Mouse (Mus musculus): Measurements from ENCODE around the gene Med10. TPM values are rescaled to one million over a fixed set of nuclear protein-coding genes. Genes with fewer than 3 reads are reported as not detected.

The Med10 gene
- polyA plus RNA-seq, 1 experiment from 2014 or later, result 55.1 TPM

DNA sequence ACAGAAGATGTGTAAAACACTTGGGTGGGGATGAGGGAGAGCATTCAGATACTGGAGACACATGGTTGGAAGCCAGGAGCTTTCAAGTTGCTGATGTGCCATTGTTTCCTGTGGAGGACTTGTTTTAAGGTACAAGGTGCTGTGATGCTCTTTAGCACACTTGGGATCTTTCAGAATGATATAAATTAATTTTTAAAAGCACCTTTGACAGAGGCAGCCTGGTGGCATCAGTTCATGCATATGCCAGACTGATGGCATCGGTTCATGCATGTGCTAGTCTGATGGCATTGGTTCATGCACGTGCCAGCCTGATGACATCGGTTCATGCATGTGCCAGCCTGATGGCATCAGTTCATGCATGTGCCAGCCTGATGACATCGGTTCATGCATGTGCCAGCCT, 60.1 kb downstream of the Med10 start:
- Histone ChIP-seq H3K79me2 (ENCODE audit: inconsistent target) (no peaks in the 10 kb centered on the region), H3K36me3 (ENCODE audit: inconsistent target) (no peaks in the 10 kb centered on the region), H3K4me3 (ENCODE audit: inconsistent target) (no peak overlapping the region), H3K27ac (no peak overlapping the region)
- whole genome bisulfite sequencing (ENCODE audit: missing documents), result 98% methylated on average over 4 of the region's 4 CpGs

DNA sequence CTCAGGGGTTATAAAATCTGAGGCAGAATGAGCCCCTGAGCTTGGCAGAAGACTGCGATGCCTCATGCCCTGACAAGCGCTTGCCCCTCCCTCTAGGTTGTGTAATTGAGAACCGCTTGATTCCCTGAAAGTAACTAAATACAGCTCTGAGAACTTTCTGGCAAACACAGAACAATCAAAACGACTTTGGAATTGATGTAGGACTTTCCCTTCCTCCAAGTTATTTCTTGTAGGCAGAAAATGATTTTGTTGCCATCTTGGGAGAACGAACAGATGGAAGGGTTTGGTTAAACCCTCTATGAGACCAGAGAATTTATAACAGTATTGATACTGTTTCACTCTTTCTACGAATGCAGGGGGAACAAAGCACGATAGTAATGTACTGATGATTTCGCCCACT, 62.7 kb downstream of the Med10 start:
- H3K79me2 ChIP-seq (ENCODE audit: inconsistent target), result no peaks in the 10 kb centered on the region
- WGBS (ENCODE audit: missing documents), result 79% methylated on average over 8 of the region's 8 CpGs
- no peak overlapping the region for H3K27ac ChIP-seq
- no peaks in the 10 kb centered on the region for H3K36me3 ChIP-seq (ENCODE audit: inconsistent target)
- no peak overlapping the region for H3K4me3 ChIP-seq (ENCODE audit: inconsistent target)

Other genes starting within 250 kb of the Med10 start
- gene Srd5a1, start 191.0 kb upstream of the Med10 start, polyA plus RNA-seq (2018), result 0.75 to 0.93 TPM (median 0.90 TPM) in 3 replicates
- not detected in 3 replicates for gene Ube2ql1, start 62.5 kb upstream of the Med10 start, polyA plus RNA-seq (2018)

Measured in macrophage (primary cell).